Mouse (Mus musculus): ENCODE data around the gene Msh4. TPM values are rescaled to one million over a fixed set of nuclear protein-coding genes. Genes with fewer than 3 reads are reported as not detected.

The Msh4 gene
- total and polyA plus RNA-seq, 3 experiments: 0.15 to 0.50 TPM; not detected in 1

DNA sequence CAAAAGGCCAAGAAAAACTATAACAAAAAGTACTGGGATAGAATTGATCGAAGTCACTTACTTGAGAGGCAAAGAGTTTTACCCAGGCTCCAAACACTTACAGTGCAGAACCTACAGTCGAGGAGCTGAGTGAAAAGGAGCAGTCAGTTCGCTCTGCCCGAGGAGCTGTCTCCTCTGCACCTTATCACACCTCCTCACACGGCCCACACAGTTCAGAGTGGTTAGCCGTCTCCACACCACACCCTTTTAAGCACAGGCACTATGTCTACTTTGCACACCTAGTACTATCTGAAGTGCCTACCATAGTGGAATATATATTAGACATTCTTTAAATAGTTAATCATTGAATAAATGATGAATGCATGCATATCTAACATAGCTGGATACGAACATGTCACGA, 53.7 kb downstream of the Msh4 start (continued):
- TF ChIP-seq MEF2A (IDR thresholded peaks at IDR 0.05; ENCODE audit: extremely low read depth, insufficient replicate concordance, low read depth, low read length, poor library complexity, severe bottlenecking): no peak
- no peak for TF ChIP-seq ZKSCAN1 (IDR thresholded peaks at IDR 0.05; ENCODE audit: low read depth, low read length)
- TF ChIP-seq MAX (IDR thresholded peaks at IDR 0.05; ENCODE audit: low read length): peak; percentile 60
- TF ChIP-seq MXI1 (IDR thresholded peaks at IDR 0.05; ENCODE audit: low read depth, low read length): peak; percentile 80
- peak; percentile 96 for TF ChIP-seq TBP (IDR thresholded peaks at IDR 0.05; ENCODE audit: low read depth, low read length)
- TF ChIP-seq HCFC1 (IDR thresholded peaks at IDR 0.05; ENCODE audit: low read depth, low read length): 0 out of 2 replicates have a peak, but pooled peaks have one; percentile 6
- peak; percentile 71 for TF ChIP-seq TAL1 (IDR thresholded peaks at IDR 0.05; ENCODE audit: low read length)
- TF ChIP-seq POLR2A (IDR thresholded peaks at IDR 0.05; ENCODE audit: control insufficient read depth in 1 of 2, insufficient read depth in 1 of 2, low read depth in 1 of 2, low read length in 2 of 2, poor library complexity in 1 of 2): peak in 1 of 2 experiments; percentile 87; a peak in 2 of 4 replicates
- no peak for TF ChIP-seq ZC3H11A (IDR thresholded peaks at IDR 0.05; ENCODE audit: low read depth, low read length)
- peak; percentile 71; the same call in 1 of the 2 replicates for TF ChIP-seq ZMIZ1 (IDR thresholded peaks at IDR 0.05; ENCODE audit: low read depth, low read length)
- no peak for TF ChIP-seq ELF1 (IDR thresholded peaks at IDR 0.05; ENCODE audit: low read depth, low read length)
- TF ChIP-seq SIN3A (IDR thresholded peaks at IDR 0.05; ENCODE audit: low read length): peak; percentile 50; the same call in 1 of the 2 replicates
- TF ChIP-seq NRF1 (IDR thresholded peaks at IDR 0.05; ENCODE audit: insufficient read depth, low read depth, low read length, poor library complexity, severe bottlenecking): no peak
- TF ChIP-seq NELFE (IDR thresholded peaks at IDR 0.05; ENCODE audit: low read depth, low read length): peak; percentile 76

- Histone ChIP-seq H3K79me2 (ENCODE audit: control insufficient read depth, insufficient read depth, low read length, poor library complexity) (peaks cover 4% of the 10 kb centered on the region; the same call in 1 of the 2 replicates), H3K4me3 (ENCODE audit: control insufficient read depth in 1 of 2, insufficient read depth in 1 of 2, low read depth in 2 of 2, low read length in 2 of 2) (peak overlapping the region; percentile 47 to 50), H3K27me3 (ENCODE audit: control insufficient read depth in 1 of 2, insufficient read depth in 2 of 2, low read length in 2 of 2) (no peaks in the 10 kb centered on the region), H3K9ac (ENCODE audit: control insufficient read depth, low read depth, low read length, poor library complexity, severe bottlenecking) (peak overlapping the region; percentile 77), H3K4me1 (ENCODE audit: control insufficient read depth in 1 of 2, insufficient read depth in 2 of 2, low read length in 2 of 2) (peaks cover 34 to 43% of the 10 kb centered on the region in 2 experiments), H3K9me3 (replicated peaks; ENCODE audit: insufficient read depth, low read length) (no peaks in the 10 kb centered on the region), H3K36me3 (ENCODE audit: control insufficient read depth in 1 of 2, insufficient read depth in 2 of 2, low read length in 2 of 2) (peaks cover 0 to 49% of the 10 kb centered on the region in 2 experiments; a peak in 2 of 4 replicates), H3K27ac (ENCODE audit: control insufficient read depth, low read depth, low read length) (peak overlapping the region; percentile 91)
- DNase-seq (ENCODE audit: low read depth, low spot score): peak; percentile 87
- TF ChIP-seq TBP (IDR thresholded peaks at IDR 0.05; ENCODE audit: low read depth, low read length): peak; percentile 91
- TF ChIP-seq POLR2AphosphoS5 (IDR thresholded peaks at IDR 0.05; ENCODE audit: borderline replicate concordance, low read depth, low read length): no peak
- TF ChIP-seq MAZ (IDR thresholded peaks at IDR 0.05; ENCODE audit: low read depth, low read length): peak; percentile 69; the same call in 1 of the 2 replicates
- no peak for TF ChIP-seq GATA1 (IDR thresholded peaks at IDR 0.05; ENCODE audit: low read depth, low read length)
- no peak for TF ChIP-seq USF1 (IDR thresholded peaks at IDR 0.05; ENCODE audit: low read depth, low read length)
- no peak for TF ChIP-seq E2F4 (IDR thresholded peaks at IDR 0.05; ENCODE audit: borderline replicate concordance, low read depth, low read length)
- TF ChIP-seq MYB (IDR thresholded peaks at IDR 0.05; ENCODE audit: low read depth, low read length): no peak
- peak; percentile 52 for TF ChIP-seq TCF12 (IDR thresholded peaks at IDR 0.05; ENCODE audit: low read depth, low read length)
- TF ChIP-seq NELFE (IDR thresholded peaks at IDR 0.05; ENCODE audit: low read depth, low read length): peak; percentile 71
- peak; percentile 79 for TF ChIP-seq MAX (IDR thresholded peaks at IDR 0.05; ENCODE audit: low read length)
- TF ChIP-seq KAT2A (conservative IDR thresholded peaks at IDR 0.05; ENCODE audit: low read depth, low read length): peak; percentile 36; the same call in 1 of the 2 replicates
- TF ChIP-seq GABPA (IDR thresholded peaks at IDR 0.05; ENCODE audit: low read depth, low read length): no peak
- no peak for TF ChIP-seq MEF2A (IDR thresholded peaks at IDR 0.05; ENCODE audit: extremely low read depth, insufficient replicate concordance, low read depth, low read length, poor library complexity, severe bottlenecking)
- peak; percentile 79 for TF ChIP-seq SIN3A (IDR thresholded peaks at IDR 0.05; ENCODE audit: low read length)
- peak; percentile 62 for TF ChIP-seq ETS1 (IDR thresholded peaks at IDR 0.05; ENCODE audit: low read depth, low read length)
- TF ChIP-seq TAL1 (IDR thresholded peaks at IDR 0.05; ENCODE audit: low read length): no peak
- TF ChIP-seq CTCF (IDR thresholded peaks at IDR 0.05 in 2 of 3, conservative IDR thresholded peaks at IDR 0.05 in 1 of 3; ENCODE audit: control insufficient read depth in 1 of 3, insufficient read depth in 1 of 3, low read depth in 2 of 3, low read length in 3 of 3, poor library complexity in 1 of 3, severe bottlenecking in 1 of 3): no peak
- no peak for TF ChIP-seq CHD2 (IDR thresholded peaks at IDR 0.05; ENCODE audit: low read length)
- no peak for TF ChIP-seq UBTF (IDR thresholded peaks at IDR 0.05; ENCODE audit: borderline replicate concordance, insufficient read depth, low read depth, low read length)
- TF ChIP-seq HCFC1 (IDR thresholded peaks at IDR 0.05; ENCODE audit: low read depth, low read length): 0 out of 2 replicates have a peak, but pooled peaks have one; percentile 40
- peak; percentile 40; the same call in 1 of the 2 replicates for TF ChIP-seq RCOR1 (IDR thresholded peaks at IDR 0.05; ENCODE audit: low read depth, low read length)
- no peak for TF ChIP-seq ZC3H11A (IDR thresholded peaks at IDR 0.05; ENCODE audit: low read depth, low read length)
- TF ChIP-seq SMC3 (IDR thresholded peaks at IDR 0.05; ENCODE audit: low read depth, low read length): peak; percentile 8; the same call in 1 of the 2 replicates
- peak; percentile 91 for TF ChIP-seq ZMIZ1 (IDR thresholded peaks at IDR 0.05; ENCODE audit: low read depth, low read length)
- no peak for TF ChIP-seq CHD1 (IDR thresholded peaks at IDR 0.05; ENCODE audit: low read depth, low read length)
- no peak for TF ChIP-seq JUND (IDR thresholded peaks at IDR 0.05; ENCODE audit: low read depth, low read length)
- peak; percentile 31 to 42; a peak in 2 of 4 replicates for TF ChIP-seq EP300 (IDR thresholded peaks at IDR 0.05; ENCODE audit: low read depth in 1 of 2, low read length in 2 of 2)
- TF ChIP-seq POLR2A (IDR thresholded peaks at IDR 0.05; ENCODE audit: control insufficient read depth in 1 of 2, insufficient read depth in 1 of 2, low read depth in 1 of 2, low read length in 2 of 2, poor library complexity in 1 of 2): peak; percentile 42 to 84; a peak in 2 of 4 replicates
Measured at GRCm38 (mm10) chr3:153850759-153851158, 55.2 kb downstream of the Msh4 start.
